Mouse (Mus musculus) forebrain, embryonic 15.5 days (tissue): ENCODE measurements around the gene Selenon. TPM values are rescaled to one million over a fixed set of nuclear protein-coding genes. Genes with fewer than 3 reads are reported as not detected.

Experiments
- ATAC-seq: fragments of 200-750 bp; cut with Nextera tagmentation; replicated peaks from 2 replicates; pipeline ENCODE4 v1.8.0; 2017; ENCODE audit warnings: mild to moderate bottlenecking, moderate TSS enrichment, moderate library complexity
- H3K27ac ChIP-seq: fragments of 300-500 bp; sonication (generic); replicated peaks from 2 replicates; pipeline ENCODE4 v1.5.1; 2015; ENCODE audit warnings: mild to moderate bottlenecking, inconsistent platforms
- H3K27me3 ChIP-seq: fragments of 300-500 bp; sonication (generic); 2 replicates; pipeline ENCODE4 v1.6.1; 2015; ENCODE audit warnings: inconsistent platforms
- H3K36me3 ChIP-seq: fragments of 300-500 bp; sonication (generic); 2 replicates; pipeline ENCODE4 v1.6.1; 2015; ENCODE audit warnings: mild to moderate bottlenecking, inconsistent platforms
- H3K4me1 ChIP-seq: fragments of 300-500 bp; sonication (generic); 2 replicates; pipeline ENCODE4 v1.6.1; 2015; ENCODE audit warnings: inconsistent platforms
- H3K4me2 ChIP-seq: fragments of 300-500 bp; sonication (generic); replicated peaks from 2 replicates; pipeline ENCODE4 v1.6.1; 2015; ENCODE audit warnings: mild to moderate bottlenecking, inconsistent platforms
- H3K4me3 ChIP-seq: fragments of 300-500 bp; sonication (generic); 2 replicates; pipeline ENCODE4 v1.5.1; 2015; ENCODE audit warnings: mild to moderate bottlenecking, inconsistent platforms
- H3K9ac ChIP-seq: fragments of 300-500 bp; sonication (generic); replicated peaks from 2 replicates; pipeline ENCODE4 v1.6.1; 2015; ENCODE audit warnings: mild to moderate bottlenecking, inconsistent platforms
- H3K9me3 ChIP-seq: fragments of 300-500 bp; sonication (generic); 2 replicates; pipeline ENCODE4 v1.6.1; 2016; ENCODE audit warnings: inconsistent platforms
- WGBS: fragments of 180-500 bp; shearing (Covaris S2); methylation state at CpG from one replicate; pipeline ENCODE4 v1.1.7; 2015; ENCODE audit warnings: mixed read lengths; 5-methylcytosine and 5-hydroxymethylcytosine counted together
- polyA plus RNA-seq: library from polyadenylated mRNA; unstranded; fragments of >200 nt; fragmentation: Nextera tagmentation; extraction: Ambion mirVana; gene quantifications from 2 replicates; pipeline ENCODE4 v1.2.1, GENCODE M21; 2015

Gene Selenon
- polyA plus RNA-seq, 1 experiment from 2014 or later, result 11.8 TPM

- no peak overlapping the region for H3K4me2 ChIP-seq
- peaks cover 12% of the 10 kb centered on the region; the same call in 1 of the 2 replicates for H3K4me1 ChIP-seq
- no peaks in the 10 kb centered on the region for H3K9me3 ChIP-seq
- 10% methylated on average over 16 of the region's 16 CpGs for WGBS
- H3K36me3 ChIP-seq, result no peaks in the 10 kb centered on the region
- no peak overlapping the region for H3K9ac ChIP-seq
- no peak for ATAC-seq
- H3K27me3 ChIP-seq, result no peaks in the 10 kb centered on the region
- no peak overlapping the region for H3K27ac ChIP-seq
- H3K4me3 ChIP-seq, result no peak overlapping the region
These were observed 5.8 kb upstream of the Selenon start for GRCm38 (mm10) chr4:134557626-134558249.

DNA sequence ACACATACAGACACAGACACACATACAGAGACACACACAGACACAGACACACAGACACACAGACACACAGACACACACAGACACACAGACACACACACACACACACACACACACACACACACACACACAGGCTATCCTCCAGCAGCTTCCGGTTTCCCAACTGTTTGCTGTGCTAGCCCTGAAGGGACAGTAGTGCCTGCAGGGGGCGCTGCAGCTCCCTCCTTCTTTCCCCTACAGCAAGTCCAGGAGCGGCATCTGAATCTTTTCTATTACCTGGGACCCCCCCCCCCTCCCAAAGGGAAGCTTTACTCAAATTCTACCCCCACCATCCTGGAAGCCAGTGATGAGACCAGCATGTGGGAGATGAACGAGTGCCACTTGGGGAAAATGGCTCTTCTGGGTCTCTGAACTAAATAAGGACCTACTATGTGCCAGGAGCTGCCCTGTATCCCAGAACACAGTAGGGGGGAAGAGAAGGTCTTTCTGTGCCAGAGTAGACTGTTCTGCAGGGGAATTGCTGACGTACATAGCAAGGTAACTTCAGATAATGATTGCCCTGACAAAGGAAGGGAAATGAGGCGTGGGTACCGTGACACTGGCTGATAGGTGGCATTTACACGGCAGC, 4.1 kb upstream of the Selenon start:
- Histone ChIP-seq H3K4me1 (peaks cover 22% of the 10 kb centered on the region), H3K27me3 (no peaks in the 10 kb centered on the region), H3K9me3 (no peaks in the 10 kb centered on the region), H3K4me3 (no peak overlapping the region), H3K9ac (no peak overlapping the region), H3K4me2 (no peak overlapping the region), H3K27ac (no peak overlapping the region), H3K36me3 (no peaks in the 10 kb centered on the region)
- ATAC-seq, result no peak
- 55% methylated on average over 8 of the region's 8 CpGs for WGBS

GRCm38 (mm10) chr4:134553631-134554030, 1.7 kb upstream of the Selenon start:
- ATAC-seq, result no peak
- no peak overlapping the region for H3K27ac ChIP-seq
- 74% methylated on average over 1 of the region's 1 CpGs for WGBS
- H3K27me3 ChIP-seq, result no peaks in the 10 kb centered on the region
- no peak overlapping the region for H3K4me3 ChIP-seq
- H3K36me3 ChIP-seq, result 0 out of 2 replicates have a peak, but pooled peaks cover 7% of the 10 kb centered on the region
- H3K4me1 ChIP-seq, result peaks cover 29% of the 10 kb centered on the region
- no peak overlapping the region for H3K9ac ChIP-seq
- no peak overlapping the region for H3K4me2 ChIP-seq
- H3K9me3 ChIP-seq, result no peaks in the 10 kb centered on the region

DNA sequence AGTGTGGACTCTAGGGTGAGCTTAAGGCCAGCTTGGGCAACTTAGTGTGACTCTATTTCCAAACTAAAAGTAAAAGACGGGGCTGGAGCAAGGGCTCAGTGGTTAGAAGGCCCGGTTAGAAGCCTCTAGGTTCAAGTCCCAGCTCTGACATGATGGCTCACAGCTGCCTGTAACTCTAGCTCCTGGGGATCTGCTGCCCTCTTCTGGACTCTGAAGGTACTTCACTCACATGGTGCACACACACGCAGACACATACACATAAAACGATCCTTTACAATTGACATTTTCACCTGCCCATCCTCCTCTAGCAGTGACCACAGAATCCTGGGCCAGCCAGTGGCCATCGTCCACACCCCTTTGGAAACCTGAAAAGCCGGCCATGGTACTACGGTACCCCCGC, 2.1 kb downstream of the Selenon start:
- WGBS, result 99% methylated on average over 8 of the region's 8 CpGs
- no peak overlapping the region for H3K4me3 ChIP-seq
- H3K9ac ChIP-seq, result no peak overlapping the region
- no peak overlapping the region for H3K4me2 ChIP-seq
- H3K9me3 ChIP-seq, result no peaks in the 10 kb centered on the region
- H3K36me3 ChIP-seq, result peaks cover 19% of the 10 kb centered on the region; the same call in 1 of the 2 replicates
- H3K4me1 ChIP-seq, result peaks cover 34% of the 10 kb centered on the region
- no peak for ATAC-seq
- H3K27ac ChIP-seq, result no peak overlapping the region
- no peaks in the 10 kb centered on the region for H3K27me3 ChIP-seq

- Histone ChIP-seq H3K27ac (no peak overlapping the region), H3K27me3 (no peaks in the 10 kb centered on the region), H3K4me2 (no peak overlapping the region), H3K9me3 (no peaks in the 10 kb centered on the region), H3K36me3 (peaks cover 20% of the 10 kb centered on the region; the same call in 1 of the 2 replicates), H3K4me3 (no peak overlapping the region), H3K4me1 (peaks cover 34% of the 10 kb centered on the region), H3K9ac (no peak overlapping the region)
- no peak for ATAC-seq
- WGBS, result 59% methylated on average over 18 of the region's 18 CpGs
These were observed 3.6 kb downstream of the Selenon start for GRCm38 (mm10) chr4:134548169-134548938.

DNA sequence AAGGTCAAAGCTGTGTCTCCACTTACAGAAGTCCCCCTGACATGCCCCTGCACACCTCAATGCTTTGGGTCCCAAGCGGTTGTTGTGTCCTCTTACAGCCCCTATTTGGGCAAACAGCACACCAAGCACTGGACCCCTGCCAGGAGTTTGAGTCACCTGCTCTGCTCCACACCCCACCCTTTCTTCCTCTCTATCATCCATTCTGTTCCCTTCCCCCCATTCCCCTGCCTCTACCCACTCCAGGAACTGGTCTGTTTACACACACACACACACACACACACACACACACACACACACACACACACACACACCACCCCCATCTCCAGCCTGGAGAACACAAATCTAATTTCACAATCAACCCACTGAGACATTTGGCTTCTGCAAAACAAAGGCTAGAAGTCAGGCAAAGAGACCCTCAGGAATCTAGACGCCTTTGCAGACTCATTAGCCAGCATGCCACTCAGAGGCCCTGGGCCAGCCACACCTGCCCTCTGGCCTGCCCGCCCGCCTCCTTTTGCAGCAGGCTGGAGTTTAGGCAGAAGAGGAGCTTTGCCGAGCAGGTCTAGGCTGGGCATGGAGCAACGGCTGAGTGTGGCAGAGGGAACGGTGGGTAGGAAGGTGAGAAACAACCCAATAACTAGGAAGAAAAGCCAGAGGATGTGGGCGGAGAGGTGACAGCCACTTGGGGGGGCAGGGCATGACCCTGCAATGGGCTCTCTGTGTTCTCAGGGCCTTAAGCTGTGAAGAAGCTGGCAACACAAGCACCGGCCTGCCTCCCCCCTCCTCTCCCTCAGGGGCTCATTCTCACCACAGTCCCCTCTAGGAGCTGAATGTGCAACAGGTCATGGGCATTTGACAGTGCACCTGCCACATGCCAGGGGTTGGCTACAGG, 4.9 kb downstream of the Selenon start:
- no peaks in the 10 kb centered on the region for H3K9me3 ChIP-seq
- no peak overlapping the region for H3K27ac ChIP-seq
- peaks cover 29% of the 10 kb centered on the region for H3K4me1 ChIP-seq
- no peak for ATAC-seq
- H3K4me2 ChIP-seq, result no peak overlapping the region
- no peak overlapping the region for H3K9ac ChIP-seq
- H3K36me3 ChIP-seq, result peaks cover 31% of the 10 kb centered on the region
- no peaks in the 10 kb centered on the region for H3K27me3 ChIP-seq
- 66% methylated on average over 9 of the region's 9 CpGs for WGBS
- no peak overlapping the region for H3K4me3 ChIP-seq

GRCm38 (mm10) chr4:134543261-134543660, 8.7 kb downstream of the Selenon start:
- peaks cover 56% of the 10 kb centered on the region for H3K36me3 ChIP-seq
- H3K27me3 ChIP-seq, result no peaks in the 10 kb centered on the region
- no peak overlapping the region for H3K27ac ChIP-seq
- H3K9ac ChIP-seq, result no peak overlapping the region
- H3K9me3 ChIP-seq, result no peaks in the 10 kb centered on the region
- no peak overlapping the region for H3K4me3 ChIP-seq
- H3K4me1 ChIP-seq, result peaks cover 19% of the 10 kb centered on the region
- ATAC-seq, result peak; percentile 68
- 7% methylated on average over 5 of the region's 5 CpGs for WGBS
- H3K4me2 ChIP-seq, result no peak overlapping the region

- Histone ChIP-seq H3K9me3 (no peaks in the 10 kb centered on the region), H3K4me1 (peaks cover 13% of the 10 kb centered on the region), H3K27ac (no peak overlapping the region), H3K4me3 (no peak overlapping the region), H3K36me3 (peaks cover 55% of the 10 kb centered on the region), H3K27me3 (no peaks in the 10 kb centered on the region), H3K4me2 (no peak overlapping the region), H3K9ac (no peak overlapping the region)
- ATAC-seq, result no peak
- WGBS, result 90% methylated on average over 9 of the region's 9 CpGs
These were observed 9.2 kb downstream of the Selenon start for GRCm38 (mm10) chr4:134542726-134543125.

DNA sequence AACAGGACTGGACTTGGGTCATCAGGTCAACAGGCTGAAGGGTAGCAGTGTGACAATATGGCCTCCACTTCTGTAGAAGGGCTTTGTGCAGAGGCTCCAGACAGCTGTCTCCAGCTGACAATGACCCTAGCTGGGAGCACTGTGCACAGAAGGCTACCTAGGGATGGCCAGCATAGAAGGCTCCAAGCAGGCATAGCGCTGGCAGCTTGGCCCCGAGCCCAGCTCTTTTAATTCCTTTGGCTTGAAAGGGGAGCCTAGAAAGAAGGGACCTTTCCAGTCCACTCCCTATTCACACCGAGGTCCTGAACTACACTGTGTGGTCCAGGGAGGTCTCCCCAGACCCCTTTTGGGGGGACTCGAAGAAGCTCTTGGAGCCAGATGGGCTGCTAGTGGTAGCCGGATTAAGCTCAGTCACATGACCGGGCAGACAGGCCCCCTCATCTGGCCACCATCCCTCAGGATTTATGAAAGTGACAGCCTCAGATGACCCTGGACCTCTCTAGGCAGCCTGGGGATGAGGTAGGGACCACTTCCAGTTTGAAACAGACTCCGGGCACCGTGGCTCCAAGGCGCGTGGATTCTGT, 12.9 kb downstream of the Selenon start:
- WGBS, result 61% methylated on average over 10 of the region's 10 CpGs
- H3K36me3 ChIP-seq, result peaks cover 43% of the 10 kb centered on the region
- ATAC-seq, result no peak

DNA sequence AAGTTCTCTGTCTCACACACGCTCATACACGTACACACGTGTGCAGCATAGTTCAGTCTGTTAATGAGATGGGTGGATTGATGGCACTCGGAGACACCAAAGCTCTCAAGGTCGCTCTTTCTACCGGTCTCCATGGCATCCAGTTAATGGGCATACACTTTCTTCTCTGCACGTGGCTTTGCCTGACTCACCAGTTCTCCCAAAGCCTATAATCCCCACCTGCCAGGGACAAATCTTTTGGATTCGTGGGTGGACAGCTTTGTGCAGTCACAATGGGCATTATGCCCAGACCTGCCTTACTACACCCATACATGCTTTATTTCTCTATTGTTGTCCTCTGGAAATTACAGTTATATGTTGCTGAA, 16.2 kb downstream of the Selenon start:
- Histone ChIP-seq H3K9ac (peak overlapping the region; percentile 78), H3K27ac (peak overlapping the region; percentile 86), H3K9me3 (no peaks in the 10 kb centered on the region), H3K4me1 (peaks cover 29% of the 10 kb centered on the region), H3K4me3 (peak overlapping the region; percentile 95), H3K4me2 (peak overlapping the region; percentile 91), H3K36me3 (peaks cover 29% of the 10 kb centered on the region), H3K27me3 (no peaks in the 10 kb centered on the region)
- 4% methylated on average over 8 of the region's 8 CpGs for WGBS
- ATAC-seq, result peak; percentile 27

More for the DNA sequence above, 12.9 kb downstream of the Selenon start:
- no peak overlapping the region for H3K4me3 ChIP-seq
- H3K9ac ChIP-seq, result no peak overlapping the region
- peaks cover 18% of the 10 kb centered on the region for H3K4me1 ChIP-seq
- H3K4me2 ChIP-seq, result no peak overlapping the region
- H3K27me3 ChIP-seq, result no peaks in the 10 kb centered on the region
- H3K9me3 ChIP-seq, result no peaks in the 10 kb centered on the region
- no peak overlapping the region for H3K27ac ChIP-seq

GRCm38 (mm10) chr4:134534932-134535786, 16.8 kb downstream of the Selenon start, which contains the start of gene Mtfr1l:
Gene Mtfr1l (minus strand): TSS chr4:134535387.
- H3K4me2 ChIP-seq, result peak within 1 kb of the TSS; percentile 91
- H3K4me1 ChIP-seq, result peaks cover 29% of the 10 kb centered on the region
- peak within 1 kb of the TSS; percentile 86 for H3K27ac ChIP-seq
- H3K9me3 ChIP-seq, result no peaks in the 10 kb centered on the region
- under 1% methylated on average over 71 of the region's 71 CpGs for WGBS
- peaks cover 25% of the 10 kb centered on the region for H3K36me3 ChIP-seq
- peak; percentile 97 for ATAC-seq
- peak within 1 kb of the TSS; percentile 78 for H3K9ac ChIP-seq
- no peaks in the 10 kb centered on the region for H3K27me3 ChIP-seq
- H3K4me3 ChIP-seq, result peak within 1 kb of the TSS; percentile 95
